ENCODE assay signal across 15 mouse cellular contexts in genomic region chr2:51848491-51848890, GRCm38 (mm10).
DNase-seq lines count a peak whose midpoint lies in the region; ATAC-seq lines count a peak whose summit lies in the region.
"Had no signal": no experiment of that assay in that cellular context is flagged by ENCODE, and none has a peak within 500 bp of the region (broad histone marks: within the 10 kb centered on the region; RNA-seq: fewer than 3 reads in every experiment).

No protein-coding gene starts in this region.

- peak overlapping the region; percentile 27; the same call in 1 of the 2 replicates for H3K27ac ChIP-seq in forebrain, embryonic 14.5 days (ENCODE audit: low read depth, low read length)
- H3K27ac ChIP-seq in forebrain, embryonic 10.5 days = no peak overlapping the region
- 0 out of 2 replicates have a peak overlapping the region, but pooled peaks have one; percentile 14 for H3K27ac ChIP-seq in neural tube, embryonic 11.5 days (ENCODE audit: low read depth, low read length)
- no peak overlapping the region for H3K27ac ChIP-seq in neural tube, embryonic 15.5 days (replicated peaks)
- H3K27ac ChIP-seq in limb, embryonic 11.5 days (replicated peaks; ENCODE audit: low read depth, low read length) = no peak overlapping the region
- no peak overlapping the region for H3K27ac ChIP-seq in liver, embryonic 11.5 days (ENCODE audit: low read depth, low read length)

- no peak overlapping the region for H3K4me2 ChIP-seq in forebrain, embryonic 14.5 days (ENCODE audit: low read length)
- H3K4me2 ChIP-seq in neural tube, embryonic 11.5 days (ENCODE audit: low read depth) = no peak overlapping the region
- no peak overlapping the region for H3K4me2 ChIP-seq in neural tube, embryonic 15.5 days
- H3K4me2 ChIP-seq in limb, embryonic 11.5 days (ENCODE audit: low read depth, severe bottlenecking) = no peak overlapping the region
- H3K4me2 ChIP-seq in liver, embryonic 11.5 days = no peak overlapping the region

- no peak overlapping the region for H3K4me3 ChIP-seq in forebrain, embryonic 14.5 days (ENCODE audit: low read depth, low read length)
- no peak overlapping the region for H3K4me3 ChIP-seq in forebrain, embryonic 10.5 days
- no peak overlapping the region for H3K4me3 ChIP-seq in neural tube, embryonic 11.5 days (ENCODE audit: low read depth, low read length)
- no peak overlapping the region for H3K4me3 ChIP-seq in neural tube, embryonic 15.5 days (replicated peaks)
- no peak overlapping the region for H3K4me3 ChIP-seq in limb, embryonic 11.5 days (ENCODE audit: low read depth, low read length)
- H3K4me3 ChIP-seq in liver, embryonic 11.5 days (ENCODE audit: low read depth, low read length) = no peak overlapping the region

- no peaks in the 10 kb centered on the region for H3K36me3 ChIP-seq in forebrain, embryonic 14.5 days (ENCODE audit: control insufficient read depth, insufficient read depth, low read length)
- no peaks in the 10 kb centered on the region for H3K36me3 ChIP-seq in forebrain, embryonic 10.5 days (replicated peaks)
- H3K36me3 ChIP-seq in neural tube, embryonic 11.5 days (ENCODE audit: control insufficient read depth, insufficient read depth, low read length) = no peaks in the 10 kb centered on the region
- H3K36me3 ChIP-seq in neural tube, embryonic 15.5 days = no peaks in the 10 kb centered on the region
- H3K36me3 ChIP-seq in limb, embryonic 11.5 days (ENCODE audit: control insufficient read depth, insufficient read depth, low read length) = no peaks in the 10 kb centered on the region
- H3K36me3 ChIP-seq in liver, embryonic 11.5 days (ENCODE audit: control insufficient read depth, insufficient read depth, low read length) = no peaks in the 10 kb centered on the region

- H3K9ac ChIP-seq in forebrain, embryonic 14.5 days (ENCODE audit: low read length) = no peak overlapping the region
- no peak overlapping the region for H3K9ac ChIP-seq in neural tube, embryonic 11.5 days (ENCODE audit: low read length)
- H3K9ac ChIP-seq in neural tube, embryonic 15.5 days (replicated peaks) = no peak overlapping the region
- H3K9ac ChIP-seq in limb, embryonic 11.5 days (ENCODE audit: low read length) = no peak overlapping the region
- H3K9ac ChIP-seq in liver, embryonic 11.5 days (ENCODE audit: low read depth, low read length) = no peak overlapping the region

- H3K4me1 ChIP-seq in forebrain, embryonic 14.5 days (ENCODE audit: control insufficient read depth, insufficient read depth, low read length) = peaks cover 5% of the 10 kb centered on the region; the same call in 1 of the 2 replicates
- peaks cover 22% of the 10 kb centered on the region for H3K4me1 ChIP-seq in forebrain, embryonic 10.5 days
- H3K4me1 ChIP-seq in neural tube, embryonic 11.5 days (ENCODE audit: control insufficient read depth, insufficient read depth, low read length) = peaks cover 8% of the 10 kb centered on the region; the same call in 1 of the 2 replicates
- H3K4me1 ChIP-seq in neural tube, embryonic 15.5 days = peaks cover 11% of the 10 kb centered on the region; the same call in 1 of the 2 replicates
- peaks cover 20% of the 10 kb centered on the region for H3K4me1 ChIP-seq in limb, embryonic 11.5 days (ENCODE audit: control insufficient read depth, insufficient read depth, low read length)
- H3K4me1 ChIP-seq in liver, embryonic 11.5 days (replicated peaks; ENCODE audit: control insufficient read depth, insufficient read depth, low read length) = no peaks in the 10 kb centered on the region

- 46% methylated on average over 2 of the region's 2 CpGs for WGBS in forebrain, embryonic 14.5 days
- WGBS in forebrain, embryonic 10.5 days = 76% methylated on average over 2 of the region's 2 CpGs
- 20% methylated on average over 2 of the region's 2 CpGs for WGBS in neural tube, embryonic 11.5 days
- 14% methylated on average over 2 of the region's 2 CpGs for WGBS in neural tube, embryonic 15.5 days
- WGBS in limb, embryonic 11.5 days = 0% methylated on average over 2 of the region's 2 CpGs
- WGBS in liver, embryonic 11.5 days = 62% methylated on average over 2 of the region's 2 CpGs

- peak; percentile 66 for DNase-seq in forebrain, embryonic 14.5 days (ENCODE audit: low spot score)
- no peak for DNase-seq in forebrain, embryonic 10.5 days (ENCODE audit: extremely low spot score, low spot score)
- no peak for DNase-seq in neural tube, embryonic 11.5 days (ENCODE audit: low spot score)
- peak; percentile 49 for DNase-seq in limb, embryonic 11.5 days (ENCODE audit: low spot score)
- no peak for DNase-seq in natural killer cell, adult 2 months (ENCODE audit: low spot score in 2 of 2)
- no peak for DNase-seq in gastrocnemius, postnatal 4 days (ENCODE audit: low spot score in 2 of 2)
- DNase-seq in liver, embryonic 11.5 days (ENCODE audit: low spot score) = no peak
- DNase-seq: adrenal gland, postnatal 10 days; cerebellum, adult 18-20 months; gastrocnemius, postnatal 14 days; kidney, postnatal 4 days; lung, adult 2 months; lung, postnatal 4 days had no signal

- peak; percentile 60 for ATAC-seq in forebrain, embryonic 14.5 days
- no peak for ATAC-seq in neural tube, embryonic 11.5 days (ENCODE audit: insufficient read depth, low FRiP score, low TSS enrichment)
- ATAC-seq in neural tube, embryonic 15.5 days (ENCODE audit: low FRiP score) = no peak
- no peak; the same call in 1 of the 2 replicates for ATAC-seq in limb, embryonic 11.5 days (ENCODE audit: insufficient number of reproducible peaks, low FRiP score, low TSS enrichment, low read depth)
- ATAC-seq in liver, embryonic 11.5 days (replicated peaks; ENCODE audit: low FRiP score) = no peak

- no peaks in the 10 kb centered on the region for H3K9me3 ChIP-seq in forebrain, embryonic 14.5 days (replicated peaks; ENCODE audit: control insufficient read depth, low read length)
- no peaks in the 10 kb centered on the region for H3K9me3 ChIP-seq in forebrain, embryonic 10.5 days
- no peaks in the 10 kb centered on the region for H3K9me3 ChIP-seq in neural tube, embryonic 11.5 days (ENCODE audit: control insufficient read depth, low read length)
- no peaks in the 10 kb centered on the region for H3K9me3 ChIP-seq in neural tube, embryonic 15.5 days (replicated peaks)
- no peaks in the 10 kb centered on the region for H3K9me3 ChIP-seq in limb, embryonic 11.5 days (ENCODE audit: control insufficient read depth, low read length)
- no peaks in the 10 kb centered on the region for H3K9me3 ChIP-seq in liver, embryonic 11.5 days (ENCODE audit: control insufficient read depth, low read length)

- H3K27me3 ChIP-seq in forebrain, embryonic 14.5 days (replicated peaks; ENCODE audit: control insufficient read depth, insufficient read depth, low read length) = no peaks in the 10 kb centered on the region
- H3K27me3 ChIP-seq in forebrain, embryonic 10.5 days (ENCODE audit: poor library complexity, severe bottlenecking) = no peaks in the 10 kb centered on the region
- H3K27me3 ChIP-seq in neural tube, embryonic 11.5 days (ENCODE audit: control insufficient read depth, insufficient read depth, low read length) = no peaks in the 10 kb centered on the region
- H3K27me3 ChIP-seq in neural tube, embryonic 15.5 days (replicated peaks) = no peaks in the 10 kb centered on the region
- H3K27me3 ChIP-seq in limb, embryonic 11.5 days (ENCODE audit: control insufficient read depth, insufficient read depth, low read length) = no peaks in the 10 kb centered on the region
- no peaks in the 10 kb centered on the region for H3K27me3 ChIP-seq in liver, embryonic 11.5 days (replicated peaks; ENCODE audit: control insufficient read depth, insufficient read depth, low read length)
- H3K27me3 ChIP-seq: CH12.LX had no signal

Comparison
In these comparisons a context has a peak if more than half of its experiments do, and no peak if none do; other contexts are left out.
1. DNase-seq: peak in forebrain, embryonic 14.5 days (single experiment) and limb, embryonic 11.5 days (single experiment); none in forebrain, embryonic 10.5 days (single experiment), neural tube, embryonic 11.5 days (single experiment), natural killer cell, adult 2 months (0 of 2), gastrocnemius, postnatal 4 days (0 of 2) and liver, embryonic 11.5 days (single experiment).
2. H3K27ac ChIP-seq: peak in forebrain, embryonic 14.5 days (single experiment) and neural tube, embryonic 11.5 days (single experiment); none in forebrain, embryonic 10.5 days (single experiment), neural tube, embryonic 15.5 days (single experiment), limb, embryonic 11.5 days (single experiment) and liver, embryonic 11.5 days (single experiment).